Mouse (Mus musculus): ENCODE data around the gene Krt18. TPM values are rescaled to one million over a fixed set of nuclear protein-coding genes. Genes with fewer than 3 reads are reported as not detected.
A peak's percentile ranks its signal among the peaks of the same experiment; 100 is the strongest.
"Not testable (repeated sequence)": the region's sequence is repeated elsewhere in the genome, so short reads cannot be mapped to it uniquely, and the experiment has no call there.

The Krt18 gene
- 20.9 and 21.2 TPM in 2 replicates for polyA plus RNA-seq (2015; fragmentation: Nextera tagmentation; extraction: Ambion mirVana)

DNA sequence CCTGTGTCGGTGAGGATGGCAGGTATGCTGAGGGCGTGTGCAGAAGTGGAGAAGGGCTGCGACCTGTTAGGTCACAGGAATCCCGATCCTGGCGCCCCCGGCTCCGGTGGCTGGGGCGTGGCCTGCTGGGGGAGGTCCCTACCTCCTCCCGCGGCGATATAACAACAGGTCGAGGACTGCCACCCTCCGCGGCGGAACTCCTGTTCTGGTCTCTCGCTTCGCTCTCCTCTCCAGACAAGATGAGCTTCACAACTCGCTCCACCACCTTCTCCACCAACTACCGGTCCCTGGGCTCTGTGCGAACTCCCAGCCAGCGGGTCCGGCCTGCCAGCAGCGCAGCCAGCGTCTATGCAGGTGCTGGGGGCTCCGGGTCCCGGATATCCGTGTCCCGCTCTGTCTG lies at the start of gene Krt18:
TSS of gene Krt18 (plus strand) at position 141 of the 400 bp plus-strand sequence.
- H3K27me3 ChIP-seq, result peaks cover 64% of the 10 kb centered on the region
- peak within 1 kb of the TSS; percentile 46 for H3K4me3 ChIP-seq
- H3K27ac ChIP-seq, result no peak within 1 kb of the TSS
- peaks cover 9% of the 10 kb centered on the region for H3K36me3 ChIP-seq
- H3K9ac ChIP-seq, result peak within 1 kb of the TSS; percentile 65
- H3K9me3 ChIP-seq, result no peaks in the 10 kb centered on the region
- 2% methylated on average over 28 of the region's 28 CpGs for WGBS
- ATAC-seq (ENCODE audit: low FRiP score, low read depth), result no peak; the same call in 1 of the 2 replicates
- peak within 1 kb of the TSS; percentile 72 for H3K4me2 ChIP-seq (replicated peaks)
- H3K4me1 ChIP-seq, result peaks cover 28% of the 10 kb centered on the region

DNA sequence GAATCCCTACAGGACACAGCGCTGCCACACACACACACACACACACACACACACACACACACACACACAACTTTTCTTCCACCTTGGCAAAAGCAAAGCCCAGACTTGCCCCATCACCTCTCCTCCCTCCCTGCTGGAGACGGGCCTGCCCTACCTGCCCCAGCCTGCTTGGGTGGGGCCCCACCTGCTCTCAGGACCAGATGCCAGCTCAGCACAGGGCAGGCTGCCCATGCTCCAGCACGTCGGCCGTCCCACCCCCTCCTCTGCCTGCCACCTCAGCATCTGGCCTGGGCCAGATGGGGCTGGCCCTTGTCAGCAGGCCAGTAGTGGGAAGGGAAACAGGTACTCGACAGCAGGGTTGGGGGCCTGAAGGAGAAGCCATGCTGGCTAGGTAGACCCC lies 47.1 kb upstream of the Krt18 start:
- 0 out of 2 replicates have a peak overlapping the region, but pooled peaks have one; percentile 35 for H3K9ac ChIP-seq
- H3K4me1 ChIP-seq, result peaks cover 33% of the 10 kb centered on the region
- no peak for ATAC-seq (ENCODE audit: low FRiP score, low read depth)
- H3K4me3 ChIP-seq, result no peak overlapping the region
- no peaks in the 10 kb centered on the region for H3K36me3 ChIP-seq
- H3K27ac ChIP-seq, result peak overlapping the region; percentile 15; the same call in 1 of the 2 replicates
- H3K27me3 ChIP-seq, result no peaks in the 10 kb centered on the region
- 55% methylated on average over 6 of the region's 6 CpGs for WGBS
- H3K4me2 ChIP-seq (replicated peaks), result no peak overlapping the region
- H3K9me3 ChIP-seq, result no peaks in the 10 kb centered on the region

DNA sequence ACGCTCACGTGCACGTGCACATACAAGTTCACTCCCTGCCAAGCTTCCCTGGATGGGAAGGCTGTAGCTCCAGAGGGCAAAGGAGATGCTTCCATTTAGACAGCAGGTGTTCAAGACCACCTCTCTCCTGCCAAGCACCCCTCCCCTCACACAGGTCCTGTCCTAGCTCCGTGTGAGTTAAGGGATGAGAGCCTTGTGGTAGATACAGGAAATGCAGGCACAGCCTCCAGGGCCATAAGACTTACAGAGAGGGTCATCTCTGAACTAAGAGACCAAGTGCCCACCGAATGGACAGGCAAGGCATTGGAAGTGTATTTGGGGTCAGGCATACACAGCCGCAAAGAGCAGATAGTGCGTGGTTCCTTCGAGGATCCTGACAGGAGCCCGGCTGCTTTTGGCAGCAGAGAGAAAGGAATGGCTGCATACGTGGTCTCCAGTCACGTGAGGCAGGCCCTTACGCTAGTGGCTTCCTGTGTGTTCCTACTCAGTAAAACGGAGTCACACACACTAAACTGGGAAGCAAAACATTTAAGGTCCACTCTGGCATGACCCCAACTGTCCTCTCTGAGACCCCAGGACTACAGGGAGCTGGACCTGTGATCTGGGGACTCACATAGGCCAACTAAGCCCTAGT lies 44.5 kb upstream of the Krt18 start:
- H3K4me1 ChIP-seq, result peaks cover 10% of the 10 kb centered on the region; the same call in 1 of the 2 replicates
- no peaks in the 10 kb centered on the region for H3K27me3 ChIP-seq
- H3K36me3 ChIP-seq, result no peaks in the 10 kb centered on the region
- H3K9me3 ChIP-seq, result no peaks in the 10 kb centered on the region
- no peak for ATAC-seq (ENCODE audit: low FRiP score, low read depth)
- 0 out of 2 replicates have a peak overlapping the region, but pooled peaks have one; percentile 25 for H3K4me3 ChIP-seq
- H3K27ac ChIP-seq, result peak overlapping the region; percentile 39; the same call in 1 of the 2 replicates
- 78% methylated on average over 13 of the region's 13 CpGs for WGBS
- peak overlapping the region; percentile 56 for H3K4me2 ChIP-seq (replicated peaks)
- peak overlapping the region; percentile 2; the same call in 1 of the 2 replicates for H3K9ac ChIP-seq

DNA sequence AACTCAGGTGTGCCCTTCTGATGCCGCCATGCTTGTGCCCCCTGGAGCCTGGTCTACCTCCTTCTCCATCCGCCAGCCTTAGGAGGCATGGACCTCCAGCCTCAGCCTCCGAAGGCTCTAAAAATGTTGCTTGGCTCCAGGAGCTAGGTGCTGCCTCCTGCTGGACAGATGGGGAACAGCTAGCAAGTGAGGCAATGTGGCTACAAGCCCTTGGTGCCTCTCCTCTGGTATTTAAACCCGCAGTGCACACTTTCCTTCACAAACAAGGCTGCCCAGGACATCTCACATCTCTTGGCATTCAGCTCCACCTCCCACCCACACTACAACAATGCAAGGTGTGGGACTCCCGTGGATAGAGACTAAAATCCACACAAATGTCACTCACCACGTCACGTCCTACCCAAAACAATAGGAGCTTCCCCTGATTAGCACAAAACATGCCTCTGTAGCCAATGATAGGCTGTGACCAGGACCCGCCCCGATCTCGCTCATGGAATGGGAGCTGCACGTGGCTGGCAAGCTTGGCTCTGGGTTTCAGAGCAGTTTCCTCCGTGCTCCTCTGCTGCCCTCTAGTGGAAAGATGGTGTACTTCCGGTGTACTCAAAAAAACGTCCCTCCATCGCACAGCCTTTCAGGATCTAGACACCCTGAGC lies 43.9 kb upstream of the Krt18 start:
- H3K9ac ChIP-seq, result peak overlapping the region; percentile 43
- WGBS, result 2% methylated on average over 15 of the region's 15 CpGs
- peak overlapping the region; percentile 48 for H3K27ac ChIP-seq
- ATAC-seq (ENCODE audit: low FRiP score, low read depth), result peak; percentile 92
- H3K4me3 ChIP-seq, result peak overlapping the region; percentile 25
- H3K27me3 ChIP-seq, result 0 out of 2 replicates have a peak, but pooled peaks cover 3% of the 10 kb centered on the region
- H3K36me3 ChIP-seq, result no peaks in the 10 kb centered on the region
- H3K4me1 ChIP-seq, result peaks cover 11% of the 10 kb centered on the region; the same call in 1 of the 2 replicates
- H3K9me3 ChIP-seq, result no peaks in the 10 kb centered on the region
- H3K4me2 ChIP-seq (replicated peaks), result peak overlapping the region; percentile 56

DNA sequence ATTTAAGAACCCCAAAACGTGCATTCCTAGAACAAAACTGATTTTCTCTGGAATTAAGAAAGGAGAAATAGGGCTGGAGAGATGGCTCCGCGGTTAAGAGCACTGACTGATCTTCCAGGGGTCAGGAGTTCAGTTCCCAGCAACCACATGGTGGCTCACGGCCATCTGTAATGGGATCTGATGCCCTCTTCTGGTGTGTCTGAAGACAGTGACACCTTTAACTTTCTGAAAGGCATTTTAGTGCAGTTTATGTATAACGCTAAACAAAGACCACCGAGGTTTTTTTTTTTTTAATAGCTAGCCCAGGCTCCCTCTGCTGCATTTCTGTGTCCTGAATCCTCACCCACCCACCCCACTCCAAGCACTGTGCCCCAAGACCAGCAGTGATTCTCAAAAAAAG lies 43.2 kb upstream of the Krt18 start:
- Histone ChIP-seq H3K4me2 (replicated peaks) (peak overlapping the region; percentile 56), H3K4me1 (peaks cover 11% of the 10 kb centered on the region; the same call in 1 of the 2 replicates), H3K9me3 (no peaks in the 10 kb centered on the region), H3K27ac (peak overlapping the region; percentile 48; the same call in 1 of the 2 replicates), H3K36me3 (no peaks in the 10 kb centered on the region), H3K4me3 (no peak overlapping the region), H3K9ac (peak overlapping the region; percentile 43), H3K27me3 (0 out of 2 replicates have a peak, but pooled peaks cover 3% of the 10 kb centered on the region)
- ATAC-seq (ENCODE audit: low FRiP score, low read depth), result no peak
- WGBS, result 10% methylated on average over 6 of the region's 6 CpGs

DNA sequence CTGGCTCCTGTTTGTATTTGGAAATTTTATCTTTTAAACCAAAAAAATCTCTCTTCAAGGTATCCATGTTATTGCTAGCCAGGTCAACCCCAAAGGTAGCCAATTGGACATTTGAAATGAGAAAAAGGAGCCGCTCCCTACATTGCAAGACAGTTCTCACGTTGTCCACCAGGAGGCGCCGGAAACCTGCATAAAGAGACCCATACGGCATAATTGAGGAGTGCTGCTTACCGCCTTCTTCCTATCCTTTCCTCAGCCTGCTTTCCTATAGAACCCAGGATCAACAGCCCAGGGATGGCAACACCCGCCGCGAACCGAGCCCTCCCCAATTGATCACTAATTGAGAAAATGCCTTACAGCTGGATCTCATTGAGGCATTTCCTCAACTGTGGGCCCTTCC lies 39.9 kb upstream of the Krt18 start:
- 0 out of 2 replicates have a peak overlapping the region, but pooled peaks have one; percentile 17 for H3K4me2 ChIP-seq (replicated peaks)
- ATAC-seq (ENCODE audit: low FRiP score, low read depth), result no peak; the same call in 1 of the 2 replicates
- under 1% methylated on average over 10 of the region's 10 CpGs for WGBS
- H3K4me1 ChIP-seq, result peaks cover 8% of the 10 kb centered on the region; the same call in 1 of the 2 replicates
- no peak overlapping the region for H3K4me3 ChIP-seq
- no peaks in the 10 kb centered on the region for H3K9me3 ChIP-seq
- no peak overlapping the region for H3K27ac ChIP-seq
- H3K36me3 ChIP-seq, result no peaks in the 10 kb centered on the region
- H3K9ac ChIP-seq, result no peak overlapping the region
- 0 out of 2 replicates have a peak, but pooled peaks cover 3% of the 10 kb centered on the region for H3K27me3 ChIP-seq

DNA sequence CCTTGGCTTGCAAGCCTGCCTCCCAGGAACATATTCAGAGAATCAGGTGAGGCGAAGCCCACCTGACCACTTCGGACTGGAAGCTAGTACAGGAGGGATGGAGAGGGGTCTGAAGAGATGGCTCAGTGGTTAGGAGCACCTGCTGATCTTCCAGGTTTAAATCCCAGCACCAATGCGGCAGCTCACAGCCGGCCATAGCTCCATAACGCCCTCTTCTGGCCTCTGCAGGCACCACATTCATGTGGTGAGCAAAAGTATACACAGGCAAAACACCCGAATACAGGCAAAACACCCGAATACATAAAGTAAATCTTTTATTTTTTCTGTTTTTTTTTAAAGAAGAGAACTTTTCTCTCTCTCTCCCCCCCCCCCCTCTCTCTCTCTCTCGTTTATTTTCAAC lies 39.3 kb upstream of the Krt18 start:
- Histone ChIP-seq H3K4me1 (peaks cover 6% of the 10 kb centered on the region; the same call in 1 of the 2 replicates), H3K27me3 (0 out of 2 replicates have a peak, but pooled peaks cover 3% of the 10 kb centered on the region), H3K4me3 (no peak overlapping the region), H3K4me2 (replicated peaks) (no peak overlapping the region), H3K9ac (no peak overlapping the region), H3K36me3 (no peaks in the 10 kb centered on the region), H3K9me3 (no peaks in the 10 kb centered on the region), H3K27ac (no peak overlapping the region)
- no peak for ATAC-seq (ENCODE audit: low FRiP score, low read depth)
- WGBS, result 62% methylated on average over 8 of the region's 8 CpGs

DNA sequence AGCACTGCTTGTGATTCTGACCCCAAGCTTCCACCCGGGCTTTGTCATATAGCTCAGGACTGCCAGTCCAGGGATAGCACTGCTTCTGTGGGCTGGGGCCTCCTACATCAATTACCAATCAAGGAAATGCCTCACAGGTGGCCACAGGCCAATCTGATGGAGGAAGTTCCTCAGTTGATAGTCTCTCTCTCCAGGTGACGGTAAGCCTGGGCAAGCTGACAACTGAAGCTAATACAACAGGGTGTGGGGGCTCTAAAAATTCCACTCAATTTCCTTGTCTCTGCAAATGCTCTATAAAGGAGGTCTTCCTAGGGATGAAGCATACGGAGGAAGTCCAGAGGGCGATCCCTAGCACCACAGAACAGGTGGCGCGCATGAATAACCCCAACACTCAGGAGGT lies 37.0 kb upstream of the Krt18 start:
- 0 out of 2 replicates have a peak, but pooled peaks cover 3% of the 10 kb centered on the region for H3K4me1 ChIP-seq
- no peak overlapping the region for H3K4me3 ChIP-seq
- no peaks in the 10 kb centered on the region for H3K36me3 ChIP-seq
- no peak for ATAC-seq (ENCODE audit: low FRiP score, low read depth)
- no peak overlapping the region for H3K9ac ChIP-seq
- peaks cover 3% of the 10 kb centered on the region; the same call in 1 of the 2 replicates for H3K9me3 ChIP-seq
- H3K27me3 ChIP-seq, result 0 out of 2 replicates have a peak, but pooled peaks cover 3% of the 10 kb centered on the region
- 83% methylated on average over 6 of the region's 6 CpGs for WGBS
- H3K4me2 ChIP-seq (replicated peaks), result no peak overlapping the region
- H3K27ac ChIP-seq, result no peak overlapping the region

DNA sequence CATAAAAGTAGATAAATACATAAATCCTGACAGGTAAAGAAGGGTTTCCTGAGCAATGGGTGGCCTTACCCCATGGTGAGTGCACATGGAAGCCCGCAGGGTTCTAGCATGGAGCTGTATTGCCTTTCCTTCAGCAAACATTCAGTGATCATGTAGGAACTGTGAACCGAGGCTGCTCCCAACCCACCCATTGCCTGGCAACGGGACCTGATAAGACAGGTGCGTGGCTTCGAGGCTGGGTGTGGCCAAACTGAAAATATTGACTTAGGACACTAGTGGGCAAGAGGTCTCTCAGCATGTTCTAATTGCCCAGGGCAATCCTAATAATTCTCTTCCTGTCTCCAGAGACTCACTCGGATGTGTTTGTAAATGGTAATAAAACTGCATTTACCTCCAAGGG lies 33.6 kb upstream of the Krt18 start:
- Histone ChIP-seq H3K9ac (no peak overlapping the region), H3K9me3 (peaks cover 3% of the 10 kb centered on the region; the same call in 1 of the 2 replicates), H3K36me3 (no peaks in the 10 kb centered on the region), H3K27me3 (no peaks in the 10 kb centered on the region), H3K4me2 (replicated peaks) (no peak overlapping the region), H3K4me1 (no peaks in the 10 kb centered on the region), H3K4me3 (no peak overlapping the region), H3K27ac (no peak overlapping the region)
- 82% methylated on average over 6 of the region's 6 CpGs for WGBS
- ATAC-seq (ENCODE audit: low FRiP score, low read depth), result no peak

DNA sequence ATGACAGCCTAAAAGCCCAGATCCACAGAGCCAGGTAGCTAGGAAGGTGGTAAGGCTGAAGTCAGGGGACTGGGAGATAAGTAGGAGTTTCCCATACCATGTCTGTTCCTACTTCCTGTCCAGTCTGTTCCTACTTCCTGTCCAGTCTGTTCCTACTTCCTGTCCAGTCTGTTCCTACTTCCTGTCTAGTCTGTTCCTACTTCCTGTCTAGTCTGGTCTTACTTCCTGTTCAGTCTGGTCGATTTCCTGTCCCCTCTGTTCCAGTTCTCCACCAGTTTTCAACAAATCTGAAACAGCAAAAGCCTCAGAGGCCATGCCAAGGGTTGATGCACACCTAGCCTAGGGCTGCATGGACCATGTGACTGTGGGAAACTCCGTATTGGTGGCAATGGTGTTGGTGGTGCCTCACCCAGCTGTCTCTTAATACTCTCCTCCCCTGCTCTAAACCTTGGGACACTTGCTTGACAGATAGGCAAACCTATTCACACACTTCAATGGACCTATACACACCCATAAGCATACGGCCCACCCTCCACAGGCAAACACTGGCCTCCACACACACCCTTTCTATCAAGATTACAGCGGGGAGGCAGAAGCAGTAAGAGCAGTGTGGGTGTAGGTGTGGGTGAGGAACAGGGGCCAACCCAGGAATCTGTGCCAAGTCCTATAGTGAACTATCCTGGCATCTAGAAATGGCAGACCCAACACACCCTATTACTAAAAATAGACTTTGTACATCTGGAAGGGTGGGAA lies 32.3 kb upstream of the Krt18 start:
- H3K9ac ChIP-seq, result no peak overlapping the region
- no peak overlapping the region for H3K4me2 ChIP-seq (replicated peaks)
- no peaks in the 10 kb centered on the region for H3K36me3 ChIP-seq
- H3K27ac ChIP-seq, result no peak overlapping the region; the same call in 1 of the 2 replicates
- H3K4me1 ChIP-seq, result no peaks in the 10 kb centered on the region
- no peak for ATAC-seq (ENCODE audit: low FRiP score, low read depth)
- peaks cover 3% of the 10 kb centered on the region; the same call in 1 of the 2 replicates for H3K9me3 ChIP-seq
- H3K4me3 ChIP-seq, result no peak overlapping the region
- 88% methylated on average over 4 of the region's 4 CpGs for WGBS
- 0 out of 2 replicates have a peak, but pooled peaks cover 3% of the 10 kb centered on the region for H3K27me3 ChIP-seq

DNA sequence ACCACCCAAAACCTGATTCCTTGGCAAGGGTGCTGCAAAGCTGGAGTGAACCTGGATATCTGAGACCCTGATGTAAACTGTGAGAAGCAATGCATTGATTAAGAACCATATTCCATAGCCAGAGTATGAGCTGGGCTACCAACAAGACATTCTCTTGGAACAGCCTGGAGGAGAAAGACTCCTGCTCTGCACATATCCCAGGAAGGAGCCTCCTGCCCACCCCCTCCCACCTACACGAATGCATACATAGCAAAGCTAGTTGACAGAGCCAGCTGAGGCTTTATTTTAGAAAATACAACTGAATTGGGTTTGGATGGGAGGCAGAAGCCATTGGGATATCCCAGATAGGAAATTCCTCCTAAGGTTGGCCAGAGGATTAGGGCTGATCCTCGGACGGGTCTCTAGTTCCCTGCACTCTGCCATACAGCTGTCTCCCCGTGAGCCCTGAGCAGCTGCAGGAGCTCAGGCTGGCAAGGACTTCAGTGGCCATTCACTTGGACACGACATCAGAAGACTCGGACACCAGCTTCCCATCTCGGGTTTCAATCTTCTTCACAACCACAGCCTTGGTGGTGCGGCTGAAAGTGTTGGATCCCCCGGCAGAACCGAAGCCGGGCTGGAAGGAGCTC lies 31.4 kb upstream of the Krt18 start:
- H3K4me3 ChIP-seq, result not testable (repeated sequence)

More for the DNA sequence above, 31.4 kb upstream of the Krt18 start:
- H3K36me3 ChIP-seq; H3K4me1 ChIP-seq; H3K27me3 ChIP-seq; H3K9ac ChIP-seq; H3K4me2 ChIP-seq (replicated peaks); H3K9me3 ChIP-seq; H3K27ac ChIP-seq: not testable (repeated sequence)
- 72% methylated on average over 11 of the region's 11 CpGs for WGBS
- peak; percentile 80 for ATAC-seq (ENCODE audit: low FRiP score, low read depth)

Measured in limb, embryonic 13.5 days (tissue).